Mouse (Mus musculus): ENCODE measurements at regions not wholly inside any gene's neighbourhood (a gene's known extent, or its start where the extent isn't known, plus 50 kb on each side); places are given as distances from the start of the nearest gene placed in this dataset.

GRCm38 (mm10) chr11:71435745-71436144, 205.2 kb upstream of the Nlrp1b start:
- TF ChIP-seq CTCF (IDR thresholded peaks at IDR 0.05; ENCODE audit: low read depth, low read length) = no peak
- TF ChIP-seq POLR2A (IDR thresholded peaks at IDR 0.05; ENCODE audit: borderline replicate concordance, low read depth, low read length) = no peak
